Mouse (Mus musculus): ENCODE measurements at regions not wholly inside any gene's neighbourhood (a gene's known extent, or its start where the extent isn't known, plus 50 kb on each side); places are given as distances from the start of the nearest gene placed in this dataset.

DNA sequence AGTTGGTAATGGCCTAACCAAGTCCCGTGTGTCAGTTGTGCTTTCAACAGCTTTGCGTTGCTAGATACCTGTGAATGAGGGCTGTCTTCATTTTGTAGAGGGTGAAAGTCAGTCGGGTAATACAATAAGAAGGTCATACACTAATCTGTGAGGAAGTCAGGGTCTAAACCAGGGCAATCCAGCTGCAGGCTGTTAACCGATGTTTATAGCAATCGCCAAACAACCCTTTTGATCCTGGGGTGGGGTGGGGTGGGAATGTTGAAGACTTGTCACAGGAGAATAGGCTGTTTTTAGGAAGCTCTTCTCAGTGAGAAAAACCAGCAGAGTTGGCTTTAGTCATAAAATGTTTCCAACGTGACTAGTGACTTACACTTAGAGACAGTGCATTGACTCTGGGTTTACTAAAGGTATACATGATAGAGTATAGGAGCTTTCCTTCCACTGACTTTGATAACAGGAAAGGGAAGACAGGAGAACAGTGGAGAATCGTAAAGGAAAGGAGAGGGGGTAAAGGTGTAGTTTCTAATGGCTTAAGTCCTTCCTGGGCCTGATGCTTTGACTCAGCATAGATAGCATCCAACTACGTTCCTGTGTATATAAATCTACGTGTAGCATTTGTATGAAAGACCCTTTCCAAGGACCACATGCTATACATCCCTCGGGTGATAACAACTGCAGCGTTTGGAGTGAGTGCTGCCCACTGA is 211.6 kb downstream of the Enc1 start:
- no peak for DNase-seq (ENCODE audit: low read depth)

DNA sequence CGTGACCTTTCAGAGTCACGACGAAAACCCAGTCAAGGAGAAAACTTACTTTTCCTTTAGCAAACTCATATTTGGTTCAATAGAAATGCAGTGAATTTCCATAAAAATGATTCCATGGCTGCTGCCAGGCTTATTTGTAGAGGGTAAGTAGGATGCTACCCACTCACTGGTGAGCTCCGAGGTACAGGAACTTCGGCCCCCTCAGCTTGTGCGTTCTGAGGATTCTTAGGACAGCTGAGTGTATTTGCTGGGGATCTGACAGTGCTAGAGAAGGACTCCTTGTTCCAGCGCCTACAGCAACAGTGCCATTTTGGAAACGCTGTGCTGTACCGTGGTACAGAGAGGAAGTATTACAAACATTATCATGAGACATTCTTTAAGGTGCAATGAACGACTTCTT is 210.4 kb downstream of the Enc1 start:
- no peak for DNase-seq (ENCODE audit: low read depth)

DNA sequence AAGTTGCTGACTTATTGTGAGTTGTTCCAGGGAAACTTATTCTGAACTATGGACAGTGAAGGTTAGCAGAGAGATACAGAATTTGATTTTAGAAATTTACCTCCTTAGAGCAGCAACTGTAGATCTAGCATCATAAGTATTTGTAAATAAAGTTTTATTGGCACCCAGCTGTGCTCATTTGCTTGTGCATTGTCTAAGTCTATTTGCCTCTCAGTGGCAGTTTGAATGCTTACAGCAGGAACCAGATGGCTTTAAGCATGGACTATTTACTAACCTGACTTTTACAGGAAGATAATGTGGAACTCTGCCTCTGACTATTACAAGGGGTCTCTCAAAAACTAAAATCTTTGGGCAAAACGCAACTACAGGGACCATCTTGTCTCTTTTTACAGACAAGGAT is 207.2 kb downstream of the Enc1 start:
- no peak for DNase-seq (ENCODE audit: low read depth)

DNA sequence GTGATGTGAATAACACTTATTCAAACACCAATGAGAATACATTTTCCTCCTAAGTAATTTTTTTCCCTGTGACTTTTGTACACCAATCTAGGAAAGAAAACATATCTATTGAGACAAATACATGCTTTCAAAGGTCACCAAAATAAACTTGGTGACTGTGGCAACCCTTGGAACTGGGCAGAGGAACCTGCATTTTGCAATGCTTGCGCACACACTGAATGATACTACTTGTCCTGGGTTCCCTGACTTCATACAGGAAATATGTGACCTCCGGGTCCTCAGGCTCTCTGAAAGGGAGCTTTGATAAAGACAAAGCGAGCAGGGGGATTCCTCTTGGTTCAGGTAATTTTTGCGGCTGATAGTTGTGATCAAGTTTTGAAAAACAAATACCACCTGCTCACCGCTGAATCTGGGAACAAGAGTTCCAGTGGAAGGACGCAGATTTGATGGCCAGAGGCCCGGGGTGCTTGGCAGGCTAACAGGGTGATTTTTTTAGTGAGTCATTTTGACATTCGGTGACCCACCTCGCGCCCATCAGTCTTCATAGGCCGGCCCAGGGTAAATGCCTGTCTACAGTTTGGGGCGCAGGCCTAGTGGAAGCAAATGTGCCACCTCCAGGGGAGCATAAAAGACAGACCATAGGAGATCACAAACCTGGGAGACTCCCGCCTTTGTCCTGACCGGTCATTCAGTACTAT is 203.0 kb downstream of the Enc1 start:
- peak; percentile 5 for DNase-seq (ENCODE audit: low read depth)

DNA sequence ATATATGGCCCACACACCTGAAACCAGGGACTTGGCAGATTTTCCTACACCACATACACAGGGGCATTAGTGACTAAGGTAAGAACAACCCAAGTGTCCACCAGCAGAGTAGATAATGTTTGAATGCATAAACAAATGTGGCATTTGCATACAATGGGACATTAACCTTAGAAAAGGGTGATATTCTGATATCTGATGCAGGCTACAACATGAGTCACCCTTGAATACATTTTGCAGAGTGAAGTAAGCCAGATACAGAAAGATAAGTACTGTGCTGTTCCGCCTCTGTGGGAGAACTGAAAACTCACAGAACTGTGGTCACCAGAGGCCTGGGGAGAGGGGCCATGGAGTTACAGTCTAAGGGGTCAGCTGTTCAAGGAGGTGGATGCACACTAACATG is 201.9 kb downstream of the Enc1 start:
- no peak for DNase-seq (ENCODE audit: low read depth)

DNA sequence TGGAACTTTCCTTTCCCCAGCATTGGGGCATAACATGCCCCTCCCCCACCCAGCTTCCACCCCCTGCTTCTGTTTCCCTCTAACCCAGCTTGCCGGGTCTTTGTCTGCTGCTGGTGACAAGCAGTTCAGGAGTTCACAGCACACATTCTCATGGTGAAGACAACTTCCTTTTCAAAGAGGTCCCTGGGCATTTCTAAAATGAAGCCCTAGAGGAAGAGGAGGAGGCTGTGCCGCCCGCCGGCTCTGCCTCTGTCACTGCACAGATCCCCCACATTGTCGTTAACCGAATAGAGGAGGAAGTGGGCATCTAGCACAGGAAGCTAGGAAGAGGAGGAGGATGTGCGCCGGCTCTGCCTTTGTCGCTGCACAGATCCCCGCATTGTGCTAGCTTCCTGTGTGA is 201.4 kb downstream of the Enc1 start:
- peak; percentile 74 for DNase-seq (ENCODE audit: low read depth)

DNA sequence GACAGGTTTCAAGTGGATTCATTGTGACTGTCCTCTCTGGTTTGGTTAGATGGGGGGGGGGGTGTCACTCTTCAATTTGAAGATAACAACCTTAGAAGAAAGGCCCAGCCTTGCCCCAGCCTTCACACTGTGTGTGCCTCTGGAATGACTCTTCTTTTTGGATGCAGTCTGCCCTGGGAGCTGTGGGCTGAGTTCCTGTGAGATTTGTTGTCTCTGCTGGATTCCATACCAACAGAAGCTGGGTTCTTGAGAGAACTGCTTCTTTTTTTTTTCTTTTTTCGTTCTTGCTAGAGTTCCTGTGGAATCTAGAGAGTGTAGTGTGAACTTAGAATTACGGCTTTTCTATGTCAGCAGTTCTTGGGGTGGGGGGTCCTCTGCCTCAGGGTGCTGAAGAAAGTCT is 200.9 kb downstream of the Enc1 start:
- DNase-seq (ENCODE audit: low read depth) = no peak

DNA sequence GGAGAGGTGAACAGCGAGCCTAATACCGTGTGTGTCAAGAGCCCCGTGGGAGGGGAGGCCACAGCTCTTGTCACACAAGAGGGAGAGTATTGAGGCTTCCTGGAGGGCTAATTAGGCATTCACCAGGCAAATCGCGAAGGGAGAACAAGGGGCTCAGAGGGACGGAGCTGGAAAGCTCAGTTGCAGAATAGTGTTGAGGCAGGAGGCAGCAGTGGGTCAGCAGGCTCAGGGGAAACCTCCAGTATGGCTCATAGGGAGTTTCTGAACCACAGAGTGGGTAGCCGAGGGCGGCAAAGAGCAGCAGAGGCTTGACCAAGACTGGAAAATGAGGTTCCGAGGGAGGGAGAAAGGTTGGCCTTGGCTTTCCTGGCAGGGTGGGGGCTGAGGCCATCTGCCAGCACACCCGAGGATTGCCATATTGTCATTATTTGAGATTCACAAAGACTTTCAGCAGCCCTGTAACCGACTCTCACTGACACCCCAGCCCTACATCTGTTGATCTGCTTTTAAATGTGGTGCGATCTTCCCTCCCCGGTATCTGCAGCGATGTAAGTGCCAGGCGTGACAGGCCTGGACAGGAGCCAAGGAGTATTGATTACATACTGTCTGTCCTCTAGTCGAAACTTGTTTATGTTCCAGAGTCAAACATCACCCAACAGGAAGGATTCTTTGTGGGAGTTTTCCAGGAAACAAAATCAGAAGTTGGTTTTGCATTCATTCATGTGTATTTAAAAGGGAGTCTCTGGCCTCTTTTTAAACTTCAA is 198.5 kb downstream of the Enc1 start:
- peak; percentile 16 for DNase-seq (ENCODE audit: low read depth)

DNA sequence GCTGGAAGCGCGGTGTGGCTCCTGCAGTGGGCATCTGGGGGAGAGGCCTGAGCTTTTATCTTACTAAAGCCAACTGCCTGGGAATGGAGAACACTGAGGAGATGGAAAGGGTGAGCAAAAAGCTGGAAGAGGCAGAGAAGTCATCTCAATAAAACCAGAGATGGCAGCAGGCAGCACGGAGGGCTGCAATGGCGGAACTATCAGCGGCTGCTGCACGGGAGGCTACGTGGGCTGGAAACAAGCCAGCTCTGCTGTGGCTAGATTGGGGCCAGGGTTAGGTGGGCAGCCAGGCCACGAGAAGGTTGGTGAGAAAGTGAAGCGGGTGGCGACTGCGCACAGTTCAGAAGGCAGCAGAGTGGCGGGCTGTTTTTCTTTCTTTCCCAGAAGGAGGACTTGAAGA is 197.8 kb downstream of the Enc1 start:
- DNase-seq (ENCODE audit: low read depth) = no peak

DNA sequence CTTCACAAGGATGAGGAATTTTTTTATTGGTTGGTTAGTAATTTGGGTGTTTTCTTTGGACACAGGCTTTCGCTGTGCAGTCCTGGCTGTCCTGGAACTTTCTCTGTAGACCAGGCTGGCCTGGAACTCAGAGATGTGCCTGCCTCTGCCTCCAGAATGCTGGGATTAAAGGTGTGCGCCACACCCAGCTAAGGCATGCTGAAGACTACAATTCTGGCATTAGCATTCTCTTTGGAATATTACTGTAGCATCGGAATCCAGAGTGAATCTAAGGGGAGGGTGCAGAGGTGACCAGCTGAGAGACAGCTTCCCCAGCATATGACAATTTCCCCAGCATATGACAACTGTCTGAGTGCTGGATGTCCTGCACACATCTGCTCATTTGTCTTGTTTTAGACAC is 197.4 kb downstream of the Enc1 start:
- no peak for DNase-seq (ENCODE audit: low read depth)

DNA sequence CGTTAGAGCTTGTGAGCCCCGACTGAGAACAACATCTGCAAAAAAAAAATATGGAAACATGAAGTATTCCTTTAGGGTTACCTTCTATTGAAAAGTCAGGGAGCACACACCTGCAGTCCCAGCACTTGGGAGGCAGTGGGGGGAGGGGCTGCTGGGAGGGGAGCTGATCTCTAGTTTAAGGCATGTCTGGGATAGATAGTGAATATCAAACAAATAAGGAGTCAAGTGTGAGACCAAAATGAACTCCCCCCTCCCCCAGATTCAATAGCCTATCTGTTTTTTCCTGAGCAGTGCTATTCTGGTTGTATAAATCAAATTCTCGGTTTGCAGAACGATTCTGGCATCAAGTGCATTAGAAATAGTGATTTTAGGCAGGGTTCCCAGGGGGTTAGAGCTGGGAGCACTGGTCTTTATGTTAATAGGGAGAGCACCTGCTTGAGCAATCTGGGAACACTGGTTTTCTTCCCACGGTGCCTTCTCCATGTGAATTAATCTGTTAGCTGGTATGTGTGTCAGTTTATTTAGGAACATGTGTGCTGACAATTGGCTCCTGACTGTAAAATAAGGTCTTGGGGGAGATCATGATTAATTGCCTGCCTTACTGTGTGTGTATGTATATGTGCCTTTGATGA is 195.9 kb downstream of the Enc1 start:
- no peak for DNase-seq (ENCODE audit: low read depth)

DNA sequence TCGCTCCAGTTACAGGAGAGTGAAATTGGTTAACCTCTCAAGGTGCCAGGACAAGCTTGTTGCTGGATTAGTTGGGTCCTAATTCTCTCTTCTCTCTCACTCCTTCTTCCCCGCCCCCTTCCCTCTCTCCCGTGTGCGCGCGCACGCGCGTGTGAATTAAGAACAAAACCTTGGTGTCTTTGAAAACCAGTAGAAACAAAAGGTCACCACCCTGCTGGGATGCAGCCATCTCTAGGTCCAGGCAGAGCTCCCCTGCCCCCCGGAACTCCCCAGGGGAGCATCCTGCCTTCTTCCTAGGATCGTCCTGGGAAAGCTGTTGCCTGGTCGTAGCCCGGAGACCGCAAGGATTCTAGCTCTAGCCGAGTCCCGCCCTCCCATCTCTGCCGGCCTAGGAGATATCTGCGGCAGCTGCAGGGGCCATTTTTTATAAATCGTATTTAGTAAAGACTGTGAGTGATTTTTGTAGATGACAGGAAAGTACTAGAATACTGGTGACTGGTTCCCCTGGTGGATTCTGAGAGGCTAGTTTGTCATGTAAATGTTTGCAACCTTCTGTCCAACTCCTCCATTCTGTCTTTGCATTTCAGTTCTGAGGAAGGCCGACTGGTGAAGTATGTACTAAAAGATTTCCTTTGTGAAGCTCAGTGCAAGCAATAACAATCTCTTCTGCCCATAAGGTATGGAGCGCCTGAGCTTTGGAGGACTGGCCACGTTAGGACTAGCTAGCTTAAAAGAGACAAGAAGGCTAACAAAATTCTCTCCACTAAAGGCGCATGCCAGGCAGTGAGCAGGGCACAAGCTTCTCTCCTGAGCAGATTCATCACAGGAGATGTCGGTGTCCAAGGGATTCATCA is 195.2 kb downstream of the Enc1 start:
- DNase-seq (ENCODE audit: low read depth) = peak; percentile 56

DNA sequence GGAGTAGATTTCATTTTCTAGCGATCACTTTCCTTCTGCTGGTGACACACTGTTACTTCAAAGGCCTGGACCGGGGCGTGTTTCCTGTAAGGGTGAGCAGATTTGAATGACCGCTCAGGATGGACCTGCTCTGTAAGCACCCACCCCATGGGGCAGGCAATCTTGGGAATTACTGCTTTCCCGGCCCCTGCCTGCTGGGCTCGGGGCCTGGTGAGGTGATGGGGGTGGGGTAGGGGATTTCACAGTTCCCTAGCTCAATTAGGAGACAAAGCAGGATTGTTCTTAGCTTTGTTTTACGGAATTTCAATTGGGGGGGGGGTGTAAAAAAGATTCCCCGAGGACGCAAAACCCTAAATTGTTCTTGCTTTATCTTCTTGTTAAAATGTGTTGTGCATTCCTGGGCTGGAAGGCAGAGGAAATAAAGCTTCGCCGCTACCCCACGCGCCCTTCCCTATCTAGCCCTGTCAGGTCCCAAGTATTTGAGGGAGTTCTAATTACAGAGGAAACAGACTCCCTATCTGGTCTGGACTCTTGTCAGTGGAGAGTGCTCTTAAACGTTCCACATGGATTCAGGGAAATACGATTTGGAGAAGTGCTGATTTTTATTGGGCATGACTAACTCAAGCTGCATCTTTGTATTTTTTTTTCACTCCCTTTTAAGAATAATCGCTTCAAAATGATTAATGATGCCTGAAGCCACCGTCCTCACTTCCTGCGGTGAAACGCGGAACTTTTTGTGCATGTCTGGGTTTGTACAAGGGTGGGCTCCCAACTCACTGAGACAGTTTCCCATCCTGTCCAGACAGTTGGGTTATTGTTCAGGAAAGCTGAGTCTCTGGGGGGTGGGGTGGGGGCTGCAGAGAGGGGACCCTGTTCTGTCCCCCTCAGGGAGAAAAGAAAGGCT is 194.3 kb downstream of the Enc1 start:
- peak; percentile 5 for DNase-seq (ENCODE audit: low read depth)

DNA sequence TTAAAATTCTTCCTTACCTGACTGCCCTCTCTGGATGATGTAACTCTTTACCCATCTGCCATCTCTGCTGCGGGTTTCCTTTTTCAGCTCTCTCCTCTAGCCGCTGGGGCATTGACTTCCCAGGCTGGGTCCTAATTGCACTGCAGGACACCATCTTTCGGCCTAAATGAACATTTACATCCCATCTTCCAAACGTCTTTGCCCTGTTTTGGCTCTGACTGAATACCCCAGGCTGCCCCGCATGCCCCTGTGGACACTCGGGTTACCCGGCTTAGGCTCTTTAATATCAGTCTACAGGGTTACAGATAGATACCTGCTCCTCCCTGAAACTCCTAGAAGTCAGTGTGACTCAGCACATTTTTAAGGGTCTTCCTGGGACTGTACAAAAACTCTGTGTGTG is 193.3 kb downstream of the Enc1 start:
- DNase-seq (ENCODE audit: low read depth) = no peak

DNA sequence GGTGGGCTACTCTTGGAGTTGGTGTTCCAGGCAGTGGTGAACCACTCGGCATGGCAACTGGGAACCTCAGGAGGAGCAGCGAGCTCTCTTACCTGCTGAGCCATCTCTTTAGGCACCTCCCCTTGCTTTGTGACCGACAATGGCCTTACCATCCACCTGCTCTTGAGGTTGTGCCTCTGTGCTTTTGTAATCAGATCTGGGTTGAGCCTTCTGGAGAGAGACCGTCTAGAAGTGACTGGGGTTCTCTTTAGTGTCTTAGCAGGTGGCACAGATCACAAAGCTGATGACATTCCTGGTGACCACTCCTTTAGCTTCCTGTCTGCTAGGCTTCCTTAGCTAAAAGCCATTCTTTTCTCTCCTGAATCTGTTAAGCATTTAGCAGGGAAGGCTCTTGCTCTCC is 191.7 kb downstream of the Enc1 start:
- DNase-seq (ENCODE audit: low read depth) = no peak

DNA sequence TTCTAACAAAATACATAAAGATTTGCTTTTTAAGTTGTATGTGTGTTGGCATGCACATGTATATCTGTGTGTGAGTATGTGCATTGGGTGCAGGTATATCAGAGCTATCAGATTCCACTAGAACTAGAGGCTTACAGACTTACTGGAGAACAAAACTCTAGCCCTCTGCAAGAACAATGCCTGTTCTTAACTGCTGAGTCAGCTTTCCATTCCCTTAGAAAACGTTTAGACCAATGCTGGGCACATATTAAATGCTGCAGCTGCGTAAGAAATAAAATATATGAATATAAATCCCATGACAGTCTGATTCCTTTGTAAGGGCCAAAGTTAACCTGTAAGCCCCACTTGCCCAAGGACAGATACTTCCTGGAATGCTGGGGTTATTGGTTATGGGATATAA is 190.0 kb downstream of the Enc1 start:
- DNase-seq (ENCODE audit: low read depth) = no peak

DNA sequence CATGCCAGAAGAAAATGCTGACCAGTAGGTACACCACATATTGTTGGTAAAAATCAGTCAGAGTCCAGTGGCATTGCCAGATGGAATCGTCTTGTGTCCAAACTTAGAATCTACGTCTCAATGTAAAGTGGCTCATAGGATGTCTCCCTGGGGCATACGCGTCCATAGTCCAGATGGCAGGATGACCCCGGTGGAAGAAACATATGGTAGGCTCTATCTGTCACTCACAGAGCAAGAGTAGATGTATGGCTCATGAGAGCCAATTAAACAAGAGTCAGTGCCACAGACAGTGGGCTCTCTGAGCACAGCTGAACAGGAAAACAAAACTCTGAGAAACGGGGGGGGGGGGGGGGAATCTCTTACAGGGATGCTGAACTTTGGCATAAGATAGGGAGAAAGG is 187.3 kb downstream of the Enc1 start:
- no peak for DNase-seq (ENCODE audit: low read depth)

DNA sequence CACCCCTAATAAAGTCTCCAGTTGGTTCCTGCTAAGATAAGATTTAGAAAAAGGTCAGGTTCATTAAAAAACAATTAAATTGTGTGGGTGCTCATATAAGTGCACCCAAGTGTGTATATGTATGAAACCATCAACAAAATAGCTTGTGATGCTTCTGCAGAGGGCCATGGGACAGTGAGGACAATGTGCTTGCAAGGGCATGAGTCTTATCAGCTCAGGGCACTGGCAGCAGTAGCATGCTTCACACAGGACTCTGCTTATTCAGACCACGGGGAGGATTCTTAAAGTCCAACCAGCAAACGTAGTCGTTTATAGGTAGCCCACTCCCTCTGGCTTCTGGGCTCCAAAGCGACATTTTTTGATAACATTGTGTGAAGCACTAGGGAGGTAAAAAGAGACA is 186.6 kb downstream of the Enc1 start:
- no peak for DNase-seq (ENCODE audit: low read depth)

DNA sequence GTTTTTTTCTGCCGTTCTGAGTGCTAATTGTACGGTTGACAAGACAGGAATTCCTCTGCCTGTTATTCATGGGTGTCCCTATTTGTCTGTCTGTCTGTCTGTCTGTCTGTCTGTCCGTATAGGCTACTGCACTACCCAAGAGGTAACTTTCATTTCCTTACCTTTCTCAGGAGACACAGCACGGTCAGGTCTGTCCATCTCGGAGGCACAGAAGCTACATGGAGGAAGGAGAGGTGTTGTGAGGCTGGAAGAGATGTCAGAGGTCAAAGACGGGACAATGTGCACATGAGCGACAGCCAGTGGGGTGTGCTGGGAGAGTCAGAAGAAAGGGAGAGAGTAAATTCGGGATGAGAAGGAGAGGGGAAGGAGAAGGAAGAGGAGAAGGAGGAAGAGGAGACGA is 184.8 kb downstream of the Enc1 start:
- DNase-seq (ENCODE audit: low read depth) = no peak

DNA sequence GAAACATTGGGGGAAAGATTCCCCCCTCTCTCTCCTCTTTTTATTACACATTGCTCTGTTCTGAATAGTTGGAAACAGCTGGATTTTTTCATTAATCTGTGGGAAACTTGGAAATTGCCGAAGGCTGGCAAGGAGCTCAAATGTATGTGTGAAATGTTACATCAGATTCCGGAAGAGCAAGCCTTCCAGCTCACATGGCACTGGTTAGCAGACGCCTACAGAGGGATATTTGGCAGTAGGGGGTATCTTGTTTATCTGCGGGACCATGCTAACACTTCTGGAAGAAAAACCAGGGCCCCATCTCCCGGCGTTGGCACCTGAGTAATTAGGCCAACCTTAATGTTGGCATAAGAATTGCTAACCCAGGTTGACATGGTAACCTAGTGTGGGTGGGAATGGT is 183.0 kb downstream of the Enc1 start:
- DNase-seq (ENCODE audit: low read depth) = no peak

DNA sequence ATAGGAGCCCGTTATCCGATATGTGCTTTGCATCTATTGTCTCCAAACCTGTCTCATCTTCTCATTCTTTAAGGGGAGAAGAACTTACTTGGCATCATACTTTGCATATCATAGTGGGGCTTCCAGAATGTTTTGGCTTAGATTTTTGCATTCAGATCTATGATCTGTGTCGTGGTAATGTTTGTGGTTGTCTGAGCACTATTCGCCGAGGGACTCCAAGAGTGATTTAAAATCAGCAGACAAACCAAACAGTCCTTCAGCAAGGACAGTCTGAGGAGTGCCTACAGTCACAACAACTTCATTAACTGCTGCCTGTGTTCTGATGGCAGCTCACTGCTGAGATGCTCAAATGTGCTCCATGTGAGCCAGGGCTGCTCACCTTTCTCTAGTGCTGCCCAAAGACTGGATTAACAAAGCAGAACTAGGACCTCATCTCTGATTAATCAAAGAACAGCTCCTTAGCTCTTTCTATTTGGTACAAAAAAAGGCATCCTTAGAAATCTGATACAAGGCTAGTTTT is 182.5 kb downstream of the Enc1 start:
- no peak for DNase-seq (ENCODE audit: low read depth)
